Mouse (Mus musculus): ENCODE measurements around the gene AW822073.

DNA sequence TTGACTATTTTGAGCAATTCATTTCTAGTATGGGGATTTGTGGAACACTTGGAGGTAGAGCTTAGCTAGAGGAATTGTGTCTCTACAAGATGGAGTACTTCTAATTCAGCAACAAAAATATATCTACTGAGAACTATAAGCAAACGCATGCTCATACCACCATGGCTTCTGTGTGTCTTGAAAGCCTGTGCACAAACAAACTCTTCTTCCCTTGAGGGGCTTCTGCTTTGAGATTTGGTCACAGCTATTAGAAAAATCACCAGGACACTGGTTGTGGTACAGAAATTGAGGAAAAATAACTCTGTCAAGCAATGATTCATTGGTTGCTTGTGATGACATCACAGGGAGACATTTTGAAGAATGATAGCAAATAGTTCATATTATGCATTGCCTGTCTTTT is 9.4 kb downstream of the AW822073 start:
- TF ChIP-seq CTCF (IDR thresholded peaks at IDR 0.05; ENCODE audit: extremely low read depth, insufficient read depth, low read length) (no peak), POLR2A (IDR thresholded peaks at IDR 0.05; ENCODE audit: extremely low read depth, insufficient read depth, low read length) (no peak)
